Mouse (Mus musculus) liver, adult 2 months (tissue): ENCODE results near the gene Gpr55.

Experiments used
- CTCF ChIP-seq: fragments of 200-500 bp; IDR thresholded peaks from 2 replicates; pipeline ENCODE4 v1.5.1; 2011; ENCODE audit warnings: low read depth, low read length, control low read depth
- POLR2A ChIP-seq: fragments of 200-500 bp; IDR thresholded peaks from 2 replicates; pipeline ENCODE4 v1.6.1; 2011; ENCODE audit warnings: low read length, control low read depth; ENCODE audit not compliant: insufficient read depth; ENCODE audit errors: extremely low read depth

DNA sequence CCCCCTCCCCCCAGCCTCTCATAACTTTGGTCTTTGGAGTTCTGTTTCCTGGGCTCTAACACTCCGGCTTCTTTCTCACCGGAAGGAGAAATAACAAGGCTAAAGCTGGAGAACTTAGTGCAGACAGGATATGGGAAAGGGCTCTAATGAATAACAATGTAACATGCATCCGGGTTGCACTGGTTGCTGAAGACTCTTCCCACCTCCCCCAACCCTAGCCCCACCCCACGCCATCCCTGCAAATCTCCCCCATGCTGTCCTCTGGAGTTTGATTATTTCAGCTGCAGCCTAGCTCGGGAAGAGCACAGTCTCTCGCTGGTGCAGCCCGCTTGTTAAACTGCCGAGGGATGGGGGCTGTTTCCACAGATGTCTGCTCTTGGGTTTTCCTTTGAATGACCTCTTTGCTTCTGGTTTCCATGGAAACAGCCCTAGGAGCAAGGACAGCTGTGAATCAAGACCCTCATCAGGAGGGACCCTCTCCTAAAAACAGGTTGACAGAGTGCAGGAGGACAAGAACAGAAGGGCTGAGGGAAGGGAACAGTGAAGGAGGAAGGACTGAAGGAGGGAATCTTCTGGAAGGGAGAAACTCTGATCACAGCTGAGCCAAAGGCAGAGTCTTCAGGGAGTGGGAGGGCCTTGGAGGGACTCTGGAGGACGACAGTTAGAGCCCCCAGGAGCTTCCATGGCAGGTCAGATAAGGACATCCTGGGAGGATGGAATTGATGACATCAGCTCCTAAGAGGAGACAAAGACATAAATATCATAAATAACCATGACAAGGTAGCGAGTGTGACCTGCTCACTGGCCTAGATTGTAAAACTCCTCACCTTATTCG lies 27.0 kb downstream of the Gpr55 start:
- TF ChIP-seq CTCF (no peak), POLR2A (no peak)
